Mouse (Mus musculus) midbrain, embryonic 16.5 days (tissue): ENCODE measurements around the gene Foxred2. TPM values are rescaled to one million over a fixed set of nuclear protein-coding genes. Genes with fewer than 3 reads are reported as not detected.

Experiments
- ATAC-seq: fragments of 200-750 bp; cut with Nextera tagmentation; 2 replicates; pipeline ENCODE4 v1.8.0; 2017; ENCODE audit warnings: moderate TSS enrichment
- H3K27ac ChIP-seq: fragments of 300-500 bp; sonication (generic); 2 replicates; pipeline ENCODE4 v1.5.1; 2014; ENCODE audit warnings: mild to moderate bottlenecking, low read length, mixed read lengths
- H3K27me3 ChIP-seq: fragments of 300-500 bp; sonication (generic); 2 replicates; pipeline ENCODE4 v1.6.1; 2014; ENCODE audit warnings: low read depth, low read length, mixed read lengths; ENCODE audit not compliant: control insufficient read depth, insufficient read depth
- H3K36me3 ChIP-seq: fragments of 300-500 bp; sonication (generic); 2 replicates; pipeline ENCODE4 v1.6.1; 2014; ENCODE audit warnings: mild to moderate bottlenecking, low read length, moderate library complexity, mixed read lengths; ENCODE audit not compliant: control insufficient read depth, insufficient read depth
- H3K4me1 ChIP-seq: fragments of 300-500 bp; sonication (generic); 2 replicates; pipeline ENCODE4 v1.6.1; 2014; ENCODE audit warnings: mild to moderate bottlenecking, low read length, mixed read lengths; ENCODE audit not compliant: control insufficient read depth, insufficient read depth
- H3K4me2 ChIP-seq: fragments of 300-500 bp; sonication (generic); 2 replicates; pipeline ENCODE4 v1.6.1; 2014; ENCODE audit warnings: mild to moderate bottlenecking, low read length, mixed read lengths
- H3K4me3 ChIP-seq: fragments of 300-500 bp; sonication (generic); 2 replicates; pipeline ENCODE4 v1.5.1; 2014; ENCODE audit warnings: low read depth, mild to moderate bottlenecking, low read length, moderate library complexity, mixed read lengths
- H3K9ac ChIP-seq: fragments of 300-500 bp; sonication (generic); 2 replicates; pipeline ENCODE4 v1.6.1; 2014; ENCODE audit warnings: low read depth, low read length, mixed read lengths
- H3K9me3 ChIP-seq: fragments of 300-500 bp; sonication (generic); replicated peaks from 2 replicates; pipeline ENCODE4 v1.6.1; 2014; ENCODE audit warnings: mild to moderate bottlenecking, low read length, mixed read lengths; ENCODE audit not compliant: control insufficient read depth, poor library complexity, severe bottlenecking
- whole genome bisulfite sequencing: fragments of 180-500 bp; shearing (Covaris S2); extraction: QIAGEN DNeasy Blood & Tissue Kit; methylation state at CpG from one replicate; pipeline ENCODE4 v1.1.7; 2014; 5-methylcytosine and 5-hydroxymethylcytosine counted together
- polyA plus RNA-seq: library from polyadenylated mRNA; unstranded; fragments of >200 nt; fragmentation: Nextera tagmentation; extraction: Ambion mirVana; gene quantifications from 2 replicates; pipeline ENCODE4 v1.2.1, GENCODE M21; 2015

Gene Foxred2
- polyA plus RNA-seq, 1 experiment from 2014 or later, result 11.0 TPM

DNA sequence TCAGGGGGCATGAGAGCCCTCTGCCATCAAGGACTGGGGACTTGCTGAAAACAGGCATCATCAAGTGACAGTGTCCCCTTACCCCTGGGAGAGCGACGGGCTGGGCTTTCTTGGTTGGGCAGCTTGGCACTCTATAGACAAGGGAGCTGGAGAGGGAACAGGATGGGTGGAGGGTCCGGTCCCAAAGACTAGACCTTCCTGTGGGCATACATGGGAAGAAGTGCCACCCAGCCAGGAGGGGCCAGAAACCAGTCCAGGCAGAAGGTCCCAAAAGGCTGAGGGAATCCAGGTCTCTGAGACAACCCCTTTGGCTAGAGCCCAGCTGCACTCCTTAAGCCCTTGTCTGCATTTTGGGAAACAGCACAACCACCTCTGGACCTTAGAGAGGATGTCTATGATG lies 42.0 kb downstream of the Foxred2 start:
- H3K4me2 ChIP-seq, result no peak overlapping the region
- H3K9me3 ChIP-seq, result no peaks in the 10 kb centered on the region
- H3K27ac ChIP-seq, result no peak overlapping the region
- peaks cover 16% of the 10 kb centered on the region; the same call in 1 of the 2 replicates for H3K36me3 ChIP-seq
- no peak overlapping the region for H3K9ac ChIP-seq
- no peaks in the 10 kb centered on the region for H3K27me3 ChIP-seq
- H3K4me3 ChIP-seq, result no peak overlapping the region
- no peaks in the 10 kb centered on the region for H3K4me1 ChIP-seq
- 97% methylated on average over 3 of the region's 3 CpGs for WGBS
- ATAC-seq, result no peak

DNA sequence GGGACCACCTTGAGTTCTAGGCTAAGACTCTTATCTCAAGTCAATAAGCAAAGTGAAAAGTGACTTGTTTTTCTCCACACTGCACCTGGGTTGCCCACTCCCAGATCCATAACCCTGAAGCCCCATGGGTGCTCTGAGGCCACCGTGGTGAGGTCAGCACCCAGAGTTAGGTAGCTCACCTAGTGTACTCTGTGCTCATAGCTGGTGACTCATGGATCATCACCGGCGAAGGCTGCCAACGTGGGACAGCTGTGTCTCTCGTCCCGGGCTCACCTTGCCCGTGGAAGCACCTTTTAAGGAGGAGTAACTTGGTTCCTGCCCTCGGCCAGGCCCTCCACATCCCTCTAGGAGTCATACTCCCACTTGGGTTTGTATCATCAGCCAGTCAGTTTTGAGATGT lies 43.5 kb downstream of the Foxred2 start:
- Histone ChIP-seq H3K4me2 (no peak overlapping the region), H3K4me3 (no peak overlapping the region), H3K27me3 (no peaks in the 10 kb centered on the region), H3K36me3 (peaks cover 14% of the 10 kb centered on the region; the same call in 1 of the 2 replicates), H3K9ac (no peak overlapping the region), H3K4me1 (no peaks in the 10 kb centered on the region), H3K27ac (no peak overlapping the region), H3K9me3 (no peaks in the 10 kb centered on the region)
- ATAC-seq, result no peak
- 88% methylated on average over 8 of the region's 8 CpGs for WGBS

DNA sequence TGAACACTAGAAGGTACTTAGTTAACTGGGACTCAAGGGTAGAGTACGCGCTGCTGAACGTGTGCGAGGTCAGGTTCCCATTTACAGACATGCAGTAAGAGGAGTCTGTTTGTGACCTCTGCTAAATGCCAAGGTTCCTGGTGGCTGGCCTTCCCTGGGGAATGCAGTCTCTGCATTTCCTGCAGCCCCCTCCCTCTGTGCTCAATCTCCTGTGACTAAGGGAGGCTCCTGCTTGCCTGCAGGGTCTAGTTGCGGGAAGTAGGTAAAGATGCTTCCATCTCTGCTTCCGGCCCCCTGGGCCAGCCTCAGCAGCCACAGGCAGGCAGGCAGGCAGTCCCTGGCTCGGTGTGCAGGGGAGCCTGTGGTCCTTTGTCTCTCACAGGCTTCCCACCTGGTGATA lies 43.9 kb downstream of the Foxred2 start:
- H3K9ac ChIP-seq, result no peak overlapping the region
- H3K4me3 ChIP-seq, result no peak overlapping the region
- no peaks in the 10 kb centered on the region for H3K27me3 ChIP-seq
- H3K4me1 ChIP-seq, result no peaks in the 10 kb centered on the region
- H3K27ac ChIP-seq, result no peak overlapping the region
- H3K36me3 ChIP-seq, result peaks cover 11% of the 10 kb centered on the region; the same call in 1 of the 2 replicates
- no peaks in the 10 kb centered on the region for H3K9me3 ChIP-seq
- no peak overlapping the region for H3K4me2 ChIP-seq
- WGBS, result 66% methylated on average over 7 of the region's 7 CpGs
- no peak for ATAC-seq

DNA sequence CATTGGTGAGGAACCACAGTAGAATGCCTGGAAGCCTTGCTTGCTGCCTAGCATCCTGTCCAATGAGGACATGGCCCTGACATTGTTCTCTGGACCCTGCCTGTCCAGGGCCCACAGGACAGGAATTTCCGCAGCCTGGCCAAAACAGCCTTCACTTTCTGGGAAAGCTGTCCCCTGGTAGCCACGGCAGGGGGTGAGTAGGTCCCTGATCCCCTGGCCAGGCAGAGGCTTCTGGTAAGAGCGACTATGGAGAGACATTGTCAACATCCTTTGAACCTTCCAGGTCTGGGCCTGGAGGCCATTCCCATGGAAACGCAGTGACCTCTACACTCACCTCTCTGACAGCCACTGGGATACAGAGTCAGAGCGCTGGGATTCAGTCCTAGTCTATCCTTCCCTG lies 44.5 kb downstream of the Foxred2 start:
- Histone ChIP-seq H3K27me3 (no peaks in the 10 kb centered on the region), H3K9ac (no peak overlapping the region), H3K4me1 (no peaks in the 10 kb centered on the region), H3K4me2 (no peak overlapping the region), H3K9me3 (no peaks in the 10 kb centered on the region), H3K4me3 (no peak overlapping the region), H3K27ac (no peak overlapping the region), H3K36me3 (peaks cover 11% of the 10 kb centered on the region; the same call in 1 of the 2 replicates)
- ATAC-seq, result no peak
- 63% methylated on average over 5 of the region's 5 CpGs for WGBS

DNA sequence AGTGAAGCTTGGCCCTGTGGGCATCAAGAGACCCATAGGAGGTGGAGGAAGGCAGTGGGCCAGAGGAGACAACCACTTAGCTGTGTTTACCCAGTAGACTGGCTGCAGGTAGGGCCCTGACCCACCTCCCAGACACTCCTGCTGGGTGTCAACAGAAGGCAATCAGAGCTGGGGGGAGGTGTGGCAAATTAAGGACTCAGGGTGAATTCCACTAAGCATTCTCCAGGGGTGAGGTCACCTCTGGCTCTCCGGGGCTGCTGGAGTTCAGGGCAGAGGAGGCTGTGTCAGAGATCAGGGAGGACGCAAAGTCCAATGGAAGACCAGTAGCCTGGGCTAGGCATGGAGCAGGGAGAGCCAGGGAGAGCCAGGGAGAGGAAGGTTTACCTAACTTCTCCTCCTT lies 45.5 kb downstream of the Foxred2 start:
- ATAC-seq, result no peak
- H3K4me2 ChIP-seq, result no peak overlapping the region
- peaks cover 6% of the 10 kb centered on the region for H3K27me3 ChIP-seq
- peaks cover 11% of the 10 kb centered on the region; the same call in 1 of the 2 replicates for H3K36me3 ChIP-seq
- no peak overlapping the region for H3K4me3 ChIP-seq
- H3K9me3 ChIP-seq, result no peaks in the 10 kb centered on the region
- no peak overlapping the region for H3K9ac ChIP-seq
- H3K4me1 ChIP-seq, result no peaks in the 10 kb centered on the region
- 24% methylated on average over 2 of the region's 2 CpGs for WGBS
- no peak overlapping the region for H3K27ac ChIP-seq

DNA sequence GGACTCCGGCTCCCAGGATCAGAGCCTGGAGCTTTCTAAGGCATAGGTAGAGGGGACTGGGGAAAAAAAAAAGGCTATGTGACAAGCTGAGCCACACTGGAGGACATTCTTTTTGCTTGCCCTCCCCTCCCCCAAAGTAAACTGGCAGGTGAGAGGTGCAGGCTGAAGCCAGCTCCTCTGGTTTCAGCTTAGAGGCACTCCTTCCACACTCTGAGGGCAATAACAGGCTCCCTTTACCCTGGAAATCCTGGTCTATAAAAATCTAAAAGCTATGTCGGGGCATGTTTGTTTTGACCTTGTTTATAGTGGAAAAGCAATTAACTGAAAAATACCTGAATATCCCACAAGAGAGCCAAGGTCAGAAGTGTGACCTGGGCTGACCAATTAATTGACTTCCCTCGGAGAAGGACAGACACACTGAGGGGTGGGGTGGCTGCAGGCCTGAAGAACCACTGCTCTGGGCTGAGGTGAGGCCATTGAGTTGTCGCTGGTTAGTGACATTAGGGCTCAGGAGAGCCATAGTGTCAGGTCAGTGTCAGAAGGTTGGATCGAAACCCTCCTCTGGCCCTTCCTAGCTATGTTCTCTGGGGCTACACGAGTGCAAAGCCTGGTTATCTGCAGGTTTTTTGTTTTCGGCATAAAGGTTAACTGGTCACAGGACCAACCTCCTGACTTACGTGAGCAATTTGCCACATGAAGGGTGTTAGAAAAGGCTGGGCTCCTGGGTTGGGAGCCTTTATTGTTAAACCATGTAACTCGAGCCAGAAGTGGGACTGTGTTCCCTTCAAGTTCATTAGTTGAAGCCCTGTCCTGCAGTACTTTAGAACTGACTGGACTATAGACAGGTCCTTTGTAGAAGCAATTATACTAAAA lies 48.6 kb downstream of the Foxred2 start:
- Histone ChIP-seq H3K36me3 (no peaks in the 10 kb centered on the region), H3K9ac (no peak overlapping the region), H3K4me2 (no peak overlapping the region), H3K27me3 (peaks cover 6% of the 10 kb centered on the region), H3K4me1 (peaks cover 7% of the 10 kb centered on the region; the same call in 1 of the 2 replicates), H3K4me3 (no peak overlapping the region), H3K27ac (no peak overlapping the region), H3K9me3 (no peaks in the 10 kb centered on the region)
- WGBS, result 70% methylated on average over 9 of the region's 9 CpGs
- ATAC-seq, result no peak

DNA sequence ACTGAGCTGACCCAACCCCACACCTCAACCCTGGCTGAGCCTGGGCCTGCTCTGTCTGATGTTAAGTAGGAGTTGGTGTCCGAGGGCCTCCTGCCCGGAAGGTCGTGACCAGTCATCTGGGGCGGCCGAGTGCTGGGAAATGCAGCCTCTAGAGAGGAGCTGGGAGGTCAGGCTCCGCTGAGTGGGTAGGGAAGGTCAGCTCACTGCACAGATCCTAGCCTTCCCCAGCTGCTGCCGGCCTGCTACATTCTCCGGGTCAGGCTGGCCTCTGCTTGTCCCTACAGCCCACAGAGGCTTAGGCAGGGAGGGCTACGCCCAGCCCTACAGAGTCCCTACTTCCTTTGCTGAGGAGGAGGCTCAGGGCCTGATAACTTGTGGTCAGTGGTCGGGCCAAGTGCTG lies 50.0 kb downstream of the Foxred2 start:
- no peak overlapping the region for H3K9ac ChIP-seq
- H3K4me2 ChIP-seq, result no peak overlapping the region
- WGBS, result 58% methylated on average over 10 of the region's 10 CpGs
- no peak overlapping the region for H3K27ac ChIP-seq
- no peaks in the 10 kb centered on the region for H3K36me3 ChIP-seq
- ATAC-seq, result no peak
- H3K9me3 ChIP-seq, result no peaks in the 10 kb centered on the region
- peaks cover 7% of the 10 kb centered on the region; the same call in 1 of the 2 replicates for H3K4me1 ChIP-seq
- H3K4me3 ChIP-seq, result no peak overlapping the region
- H3K27me3 ChIP-seq, result peaks cover 6% of the 10 kb centered on the region

DNA sequence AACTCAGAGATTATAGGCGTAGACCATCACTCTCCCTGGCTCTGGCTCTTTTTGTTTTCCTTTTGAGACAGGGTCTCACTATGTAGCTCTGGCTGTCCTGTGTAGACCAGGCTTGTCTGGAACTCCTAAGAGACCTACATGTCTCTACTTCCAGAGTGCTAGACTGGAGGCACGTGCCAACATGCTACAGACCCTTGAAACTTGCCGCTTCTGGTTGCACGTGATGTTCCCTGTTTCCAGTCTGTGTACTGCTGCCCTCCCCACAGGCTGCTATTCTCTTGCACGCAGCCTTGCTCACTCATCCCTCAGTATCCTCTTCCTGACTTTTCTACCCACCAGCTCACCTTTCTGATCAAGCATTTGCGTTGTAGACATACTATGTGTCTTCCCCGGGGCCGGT lies 50.4 kb downstream of the Foxred2 start:
- no peaks in the 10 kb centered on the region for H3K9me3 ChIP-seq
- WGBS, result 83% methylated on average over 8 of the region's 8 CpGs
- peaks cover 7% of the 10 kb centered on the region; the same call in 1 of the 2 replicates for H3K4me1 ChIP-seq
- no peaks in the 10 kb centered on the region for H3K36me3 ChIP-seq
- peaks cover 6% of the 10 kb centered on the region for H3K27me3 ChIP-seq
- H3K9ac ChIP-seq, result no peak overlapping the region
- H3K4me3 ChIP-seq, result no peak overlapping the region
- no peak overlapping the region for H3K27ac ChIP-seq
- no peak for ATAC-seq
- H3K4me2 ChIP-seq, result no peak overlapping the region

DNA sequence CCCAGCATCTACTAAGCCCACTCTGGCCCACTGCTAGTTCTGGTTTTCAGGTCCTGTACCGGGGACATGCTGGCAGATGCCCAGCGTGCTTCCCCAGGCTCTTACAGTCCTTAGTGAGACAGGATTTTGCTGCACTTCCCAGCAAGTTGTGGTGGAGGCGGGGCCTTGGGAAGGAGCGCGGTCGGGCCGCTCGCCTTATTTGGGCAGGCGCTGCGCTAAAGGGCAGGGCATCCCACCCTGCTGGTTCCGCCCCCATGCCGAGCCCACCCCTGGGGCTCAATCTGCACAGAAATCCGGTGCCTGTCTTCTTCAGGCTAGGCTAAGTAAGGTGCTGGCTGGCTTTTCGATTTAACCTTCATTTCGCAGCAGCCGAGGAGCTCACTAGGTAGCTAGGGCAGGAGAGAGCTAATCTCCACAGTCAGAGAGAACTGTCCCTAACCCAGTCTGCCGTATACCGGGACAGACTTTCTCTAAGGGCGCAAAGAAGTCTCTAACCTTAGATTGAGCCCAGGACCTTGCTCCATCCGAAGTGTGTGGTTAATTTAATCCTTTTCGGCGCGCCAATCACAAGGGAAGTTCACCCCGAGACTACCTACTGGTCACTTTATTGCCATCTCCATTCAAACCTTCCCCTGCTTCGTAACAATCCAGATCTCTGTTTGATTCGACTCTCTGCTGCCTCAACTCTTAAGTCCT lies 51.1 kb downstream of the Foxred2 start:
- Histone ChIP-seq H3K9ac (peak overlapping the region; percentile 55; the same call in 1 of the 2 replicates), H3K9me3 (no peaks in the 10 kb centered on the region), H3K36me3 (no peaks in the 10 kb centered on the region), H3K4me3 (peak overlapping the region; percentile 36), H3K4me1 (peaks cover 7% of the 10 kb centered on the region; the same call in 1 of the 2 replicates), H3K27ac (no peak overlapping the region), H3K4me2 (peak overlapping the region; percentile 73), H3K27me3 (peaks cover 6% of the 10 kb centered on the region)
- no peak for ATAC-seq
- 3% methylated on average over 26 of the region's 26 CpGs for WGBS
